Mouse (Mus musculus): ENCODE results near the gene Efemp1. TPM values are rescaled to one million over a fixed set of nuclear protein-coding genes. Genes with fewer than 3 reads are reported as not detected.

The Efemp1 gene
- total RNA-seq (2021): 10 to 100 TPM in 1 of 2 experiments, 1 to 10 TPM in 1; 8.2 to 11.3 TPM
- long read RNA-seq, experiment 1, partial matches to known transcripts: 1 of 5 reads
- long read RNA-seq, experiment 1, other reads (novel, unspliced or antisense): 0 of 5 reads
- long read RNA-seq, experiment 2, partial matches to known transcripts: 0 of 3 reads
- long read RNA-seq, experiment 2, other reads (novel, unspliced or antisense): 0 of 3 reads

- H3K4me3 ChIP-seq: peak within 1 kb of the TSS; percentile 58
- TF ChIP-seq CTCF (conservative IDR thresholded peaks at IDR 0.05): no peak
- H3K27ac ChIP-seq: peak within 1 kb of the TSS; percentile 49; the same call in 1 of the 2 replicates
- DNase-seq (ENCODE audit: low spot score in 2 of 2): peak in 1 of 2 experiments; percentile 12
These were observed at the start of gene Efemp1 for GRCm38 (mm10) chr11:28853102-28853800. Gene Efemp1 (plus strand): TSS chr11:28853204.

- peak in 1 of 2 experiments; percentile 29 for DNase-seq (ENCODE audit: low spot score in 2 of 2)
- TF ChIP-seq CTCF (conservative IDR thresholded peaks at IDR 0.05): peak; percentile 86
- no peak overlapping the region for H3K27ac ChIP-seq
- no peak overlapping the region for H3K4me3 ChIP-seq
These were observed 44.3 kb upstream of the Efemp1 start for GRCm38 (mm10) chr11:28808685-28809084.

GRCm38 (mm10) chr11:28811874-28812273, 41.1 kb upstream of the Efemp1 start:
- Histone ChIP-seq H3K27ac (no peak overlapping the region), H3K4me3 (no peak overlapping the region)
- DNase-seq (ENCODE audit: low spot score in 2 of 2): no peak
- TF ChIP-seq CTCF (conservative IDR thresholded peaks at IDR 0.05): peak; percentile 76

GRCm38 (mm10) chr11:28812564-28812963, 40.4 kb upstream of the Efemp1 start:
- TF ChIP-seq CTCF (conservative IDR thresholded peaks at IDR 0.05): no peak
- Histone ChIP-seq H3K27ac (no peak overlapping the region), H3K4me3 (no peak overlapping the region)
- no peak for DNase-seq (ENCODE audit: low spot score in 2 of 2)

GRCm38 (mm10) chr11:28817405-28817804, 35.6 kb upstream of the Efemp1 start:
- DNase-seq (ENCODE audit: low spot score in 2 of 2): no peak
- no peak for TF ChIP-seq CTCF (conservative IDR thresholded peaks at IDR 0.05)
- H3K4me3 ChIP-seq: no peak overlapping the region
- no peak overlapping the region for H3K27ac ChIP-seq

GRCm38 (mm10) chr11:28826950-28827349, 26.1 kb upstream of the Efemp1 start:
- DNase-seq (ENCODE audit: low spot score in 2 of 2): no peak
- no peak overlapping the region for H3K27ac ChIP-seq
- TF ChIP-seq CTCF (conservative IDR thresholded peaks at IDR 0.05): no peak
- H3K4me3 ChIP-seq: no peak overlapping the region

- Histone ChIP-seq H3K27ac (no peak overlapping the region), H3K4me3 (no peak overlapping the region)
- no peak for TF ChIP-seq CTCF (conservative IDR thresholded peaks at IDR 0.05)
- no peak for DNase-seq (ENCODE audit: low spot score in 2 of 2)
These were observed 19.2 kb upstream of the Efemp1 start for GRCm38 (mm10) chr11:28833809-28834208.

- no peak for TF ChIP-seq CTCF (conservative IDR thresholded peaks at IDR 0.05)
- no peak for DNase-seq (ENCODE audit: low spot score in 2 of 2)
- Histone ChIP-seq H3K4me3 (no peak overlapping the region), H3K27ac (no peak overlapping the region)
These were observed 17.9 kb upstream of the Efemp1 start for GRCm38 (mm10) chr11:28835141-28835540.

GRCm38 (mm10) chr11:28849841-28850240, 3.2 kb upstream of the Efemp1 start:
- no peak overlapping the region for H3K4me3 ChIP-seq
- H3K27ac ChIP-seq: no peak overlapping the region
- no peak for TF ChIP-seq CTCF (conservative IDR thresholded peaks at IDR 0.05)
- DNase-seq (ENCODE audit: low spot score in 2 of 2): no peak

GRCm38 (mm10) chr11:28851645-28852044, 1.4 kb upstream of the Efemp1 start:
- H3K4me3 ChIP-seq: no peak overlapping the region
- DNase-seq (ENCODE audit: low spot score in 2 of 2): no peak
- H3K27ac ChIP-seq: no peak overlapping the region
- TF ChIP-seq CTCF (conservative IDR thresholded peaks at IDR 0.05): no peak

GRCm38 (mm10) chr11:28852361-28852919, 564 bp upstream of the Efemp1 start:
- H3K27ac ChIP-seq: no peak overlapping the region
- no peak for DNase-seq (ENCODE audit: low spot score in 2 of 2)
- TF ChIP-seq CTCF (conservative IDR thresholded peaks at IDR 0.05): no peak
- peak overlapping the region; percentile 58 for H3K4me3 ChIP-seq

GRCm38 (mm10) chr11:28859125-28859524, 6.1 kb downstream of the Efemp1 start:
- TF ChIP-seq CTCF (conservative IDR thresholded peaks at IDR 0.05): no peak
- Histone ChIP-seq H3K27ac (no peak overlapping the region), H3K4me3 (no peak overlapping the region)
- DNase-seq (ENCODE audit: low spot score in 2 of 2): no peak

- Histone ChIP-seq H3K27ac (no peak overlapping the region), H3K4me3 (no peak overlapping the region)
- no peak for DNase-seq (ENCODE audit: low spot score in 2 of 2)
- no peak for TF ChIP-seq CTCF (conservative IDR thresholded peaks at IDR 0.05)
These were observed 16.1 kb downstream of the Efemp1 start for GRCm38 (mm10) chr11:28869129-28869528.
